Mouse (Mus musculus) lung, embryonic 14.5 days (tissue): ENCODE measurements at regions not wholly inside any gene's neighbourhood (a gene's known extent, or its start where the extent isn't known, plus 50 kb on each side); places are given as distances from the start of the nearest gene placed in this dataset.
A peak's percentile ranks its signal among the peaks of the same experiment; 100 is the strongest.

Experiments used
- ATAC-seq: fragments of 200-750 bp; cut with Nextera tagmentation; 2 replicates; pipeline ENCODE4 v1.8.0; 2017; ENCODE audit warnings: mild to moderate bottlenecking, moderate TSS enrichment, moderate library complexity; ENCODE audit not compliant: insufficient read depth
- DNase-seq: peaks from one replicate; pipeline ENCODE4 v3.0.0-alpha.2; 2015
- H3K27ac ChIP-seq: fragments of 300-500 bp; sonication (generic); 2 replicates; pipeline ENCODE4 v1.5.1; 2014; ENCODE audit warnings: low read depth, mild to moderate bottlenecking, moderate library complexity
- H3K27me3 ChIP-seq: fragments of 300-500 bp; sonication (generic); 2 replicates; pipeline ENCODE4 v1.6.1; 2014; ENCODE audit warnings: low read length, control low read depth; ENCODE audit not compliant: insufficient read depth
- H3K36me3 ChIP-seq: fragments of 300-500 bp; sonication (generic); 2 replicates; pipeline ENCODE4 v1.6.1; 2014; ENCODE audit warnings: control low read depth; ENCODE audit not compliant: insufficient read depth
- H3K4me1 ChIP-seq: fragments of 300-500 bp; sonication (generic); 2 replicates; pipeline ENCODE4 v1.6.1; 2014; ENCODE audit warnings: antibody characterized with exemption, control low read depth; ENCODE audit not compliant: insufficient read depth
- H3K4me2 ChIP-seq: fragments of 300-500 bp; sonication (generic); 2 replicates; pipeline ENCODE4 v1.6.1; 2014; ENCODE audit warnings: mild to moderate bottlenecking
- H3K4me3 ChIP-seq: fragments of 300-500 bp; sonication (generic); 2 replicates; pipeline ENCODE4 v1.5.1; 2014; ENCODE audit warnings: low read depth, low read length
- H3K9ac ChIP-seq: fragments of 300-500 bp; sonication (generic); 2 replicates; pipeline ENCODE4 v1.6.1; 2014
- H3K9me3 ChIP-seq: fragments of 300-500 bp; sonication (generic); 2 replicates; pipeline ENCODE4 v1.6.1; 2016; ENCODE audit warnings: low read depth, low read length, control low read depth
- CTCF ChIP-seq: IDR thresholded peaks from 2 replicates; pipeline ENCODE4 v1.5.1; 2016; ENCODE audit warnings: antibody characterized with exemption, low read depth
- WGBS: fragments of 180-500 bp; shearing (Covaris S2); extraction: QIAGEN DNeasy Blood & Tissue Kit; methylation state at CpG from one replicate; pipeline ENCODE4 v1.1.7; 2014; 5-methylcytosine and 5-hydroxymethylcytosine counted together

GRCm38 (mm10) chr1:42167790-42168572 lies 527.6 kb upstream of the Pou3f3 start:
- WGBS: 80% methylated on average over 7 of the region's 7 CpGs
- Histone ChIP-seq H3K4me3 (no peak overlapping the region), H3K27ac (no peak overlapping the region), H3K36me3 (no peaks in the 10 kb centered on the region), H3K4me1 (no peaks in the 10 kb centered on the region), H3K27me3 (no peaks in the 10 kb centered on the region), H3K9ac (no peak overlapping the region), H3K9me3 (no peaks in the 10 kb centered on the region), H3K4me2 (no peak overlapping the region)
- no peak for TF ChIP-seq CTCF
- ATAC-seq (no peak), DNase-seq (no peak)

- H3K36me3 ChIP-seq: no peaks in the 10 kb centered on the region
- H3K4me2 ChIP-seq: no peak overlapping the region
- H3K27me3 ChIP-seq: no peaks in the 10 kb centered on the region
- DNase-seq (no peak), ATAC-seq (no peak)
- H3K4me3 ChIP-seq: no peak overlapping the region
- no peak overlapping the region for H3K9ac ChIP-seq
- WGBS: 75% methylated on average over 3 of the region's 3 CpGs
- no peaks in the 10 kb centered on the region for H3K9me3 ChIP-seq
- no peak overlapping the region for H3K27ac ChIP-seq
- TF ChIP-seq CTCF: no peak
- no peaks in the 10 kb centered on the region for H3K4me1 ChIP-seq
These were observed 526.1 kb upstream of the Pou3f3 start for GRCm38 (mm10) chr1:42169505-42169904.

- Histone ChIP-seq H3K4me3 (no peak overlapping the region), H3K36me3 (no peaks in the 10 kb centered on the region), H3K4me2 (no peak overlapping the region), H3K27me3 (no peaks in the 10 kb centered on the region), H3K9me3 (no peaks in the 10 kb centered on the region), H3K4me1 (no peaks in the 10 kb centered on the region), H3K9ac (no peak overlapping the region), H3K27ac (no peak overlapping the region)
- TF ChIP-seq CTCF: no peak
- ATAC-seq (no peak), DNase-seq (no peak)
These were observed 509.3 kb upstream of the Pou3f3 start for GRCm38 (mm10) chr1:42186295-42186694.

- Histone ChIP-seq H3K4me3 (no peak overlapping the region), H3K27me3 (no peaks in the 10 kb centered on the region), H3K9me3 (no peaks in the 10 kb centered on the region), H3K9ac (no peak overlapping the region), H3K4me2 (no peak overlapping the region), H3K27ac (no peak overlapping the region), H3K4me1 (no peaks in the 10 kb centered on the region), H3K36me3 (no peaks in the 10 kb centered on the region)
- ATAC-seq: no peak
- TF ChIP-seq CTCF: no peak
- WGBS: 88% methylated on average over 1 of the region's 1 CpGs
- no peak for DNase-seq
These were observed 467.5 kb upstream of the Pou3f3 start for GRCm38 (mm10) chr1:42228098-42228497.

- no peak overlapping the region for H3K4me3 ChIP-seq
- 41% methylated on average over 12 of the region's 12 CpGs for WGBS
- H3K4me2 ChIP-seq: peak overlapping the region; percentile 44
- H3K27ac ChIP-seq: peak overlapping the region; percentile 61
- DNase-seq (peak; percentile 82), ATAC-seq (peak; percentile 66; the same call in 1 of the 2 replicates)
- no peak overlapping the region for H3K9ac ChIP-seq
- no peaks in the 10 kb centered on the region for H3K36me3 ChIP-seq
- no peaks in the 10 kb centered on the region for H3K9me3 ChIP-seq
- H3K27me3 ChIP-seq: no peaks in the 10 kb centered on the region
- no peak for TF ChIP-seq CTCF
- no peaks in the 10 kb centered on the region for H3K4me1 ChIP-seq
These were observed 465.9 kb upstream of the Pou3f3 start for GRCm38 (mm10) chr1:42229711-42230110.

GRCm38 (mm10) chr1:42230469-42231040 lies 465.0 kb upstream of the Pou3f3 start:
- DNase-seq (no peak), ATAC-seq (no peak)
- Histone ChIP-seq H3K36me3 (no peaks in the 10 kb centered on the region), H3K9ac (no peak overlapping the region), H3K4me2 (no peak overlapping the region), H3K27me3 (no peaks in the 10 kb centered on the region), H3K27ac (peak overlapping the region; percentile 46; the same call in 1 of the 2 replicates), H3K4me1 (no peaks in the 10 kb centered on the region), H3K4me3 (no peak overlapping the region), H3K9me3 (no peaks in the 10 kb centered on the region)
- 76% methylated on average over 21 of the region's 21 CpGs for WGBS
- no peak for TF ChIP-seq CTCF

- ATAC-seq: 0 out of 2 replicates have a peak, but pooled peaks have one; percentile 18
- 61% methylated on average over 5 of the region's 5 CpGs for WGBS
- H3K27ac ChIP-seq: no peak overlapping the region; the same call in 1 of the 2 replicates
- H3K4me2 ChIP-seq: no peak overlapping the region
- no peaks in the 10 kb centered on the region for H3K27me3 ChIP-seq
- no peak overlapping the region for H3K9ac ChIP-seq
- peak; percentile 62 for DNase-seq
- no peaks in the 10 kb centered on the region for H3K9me3 ChIP-seq
- TF ChIP-seq CTCF: no peak
- H3K36me3 ChIP-seq: no peaks in the 10 kb centered on the region
- H3K4me1 ChIP-seq: no peaks in the 10 kb centered on the region
- no peak overlapping the region for H3K4me3 ChIP-seq
These were observed 464.5 kb upstream of the Pou3f3 start for GRCm38 (mm10) chr1:42231091-42231490.
